Mouse (Mus musculus) embryonic facial prominence, embryonic 11.5 days (tissue): ENCODE data around the gene Lama5. TPM values are rescaled to one million over a fixed set of nuclear protein-coding genes. Genes with fewer than 3 reads are reported as not detected.

ENCODE experiments used
- ATAC-seq: fragments of 200-750 bp; cut with Nextera tagmentation; replicated peaks from 2 replicates; pipeline ENCODE4 v1.8.0; 2017; ENCODE audit warnings: low read depth; ENCODE audit not compliant: insufficient number of reproducible peaks, low FRiP score, low TSS enrichment
- DNase-seq: peaks from one replicate; pipeline ENCODE4 v3.0.0-alpha.2; 2015; ENCODE audit warnings: low spot score
- H3K27ac ChIP-seq: fragments of 300-500 bp; sonication (generic); replicated peaks from 2 replicates; pipeline ENCODE4 v1.5.1; 2014; ENCODE audit warnings: mild to moderate bottlenecking, low read depth, low read length, control low read depth
- H3K27me3 ChIP-seq: fragments of 300-500 bp; sonication (generic); 2 replicates; pipeline ENCODE4 v1.6.1; 2014; ENCODE audit warnings: mild to moderate bottlenecking, low read length, moderate library complexity, mixed read lengths; ENCODE audit not compliant: control insufficient read depth, insufficient read depth
- H3K36me3 ChIP-seq: fragments of 300-500 bp; sonication (generic); replicated peaks from 2 replicates; pipeline ENCODE4 v1.6.1; 2014; ENCODE audit warnings: low read depth, mild to moderate bottlenecking, low read length, moderate library complexity, mixed read lengths; ENCODE audit not compliant: control insufficient read depth, insufficient read depth
- H3K4me1 ChIP-seq: fragments of 300-500 bp; sonication (generic); 2 replicates; pipeline ENCODE4 v1.6.1; 2014; ENCODE audit warnings: low read length, mixed read lengths; ENCODE audit not compliant: control insufficient read depth, insufficient read depth
- H3K4me2 ChIP-seq: fragments of 300-500 bp; sonication (generic); 2 replicates; pipeline ENCODE4 v1.6.1; 2014; ENCODE audit warnings: low read depth, mild to moderate bottlenecking, control low read depth, low read length, moderate library complexity
- H3K4me3 ChIP-seq: fragments of 300-500 bp; sonication (generic); 2 replicates; pipeline ENCODE4 v1.5.1; 2014; ENCODE audit warnings: low read depth, low read length, control low read depth
- H3K9ac ChIP-seq: fragments of 300-500 bp; sonication (generic); replicated peaks from 2 replicates; pipeline ENCODE4 v1.6.1; 2014; ENCODE audit warnings: mild to moderate bottlenecking, control low read depth, low read length
- H3K9me3 ChIP-seq: fragments of 300-500 bp; sonication (generic); replicated peaks from 2 replicates; pipeline ENCODE4 v1.6.1; 2016; ENCODE audit warnings: mild to moderate bottlenecking, low read length, inconsistent platforms, mixed read lengths; ENCODE audit not compliant: control insufficient read depth
- WGBS: fragments of 180-500 bp; shearing (Covaris S2); extraction: QIAGEN DNeasy Blood & Tissue Kit; methylation state at CpG from one replicate; pipeline ENCODE4 v1.1.7; 2014; 5-methylcytosine and 5-hydroxymethylcytosine counted together
- polyA plus RNA-seq: library from polyadenylated mRNA; unstranded; fragments of >200 nt; fragmentation: Nextera tagmentation; extraction: Ambion mirVana; gene quantifications from 2 replicates; pipeline ENCODE4 v1.2.1, GENCODE M21; 2014

The Lama5 gene
- polyA plus RNA-seq, 1 experiment from 2014 or later, result 11.5 TPM

DNA sequence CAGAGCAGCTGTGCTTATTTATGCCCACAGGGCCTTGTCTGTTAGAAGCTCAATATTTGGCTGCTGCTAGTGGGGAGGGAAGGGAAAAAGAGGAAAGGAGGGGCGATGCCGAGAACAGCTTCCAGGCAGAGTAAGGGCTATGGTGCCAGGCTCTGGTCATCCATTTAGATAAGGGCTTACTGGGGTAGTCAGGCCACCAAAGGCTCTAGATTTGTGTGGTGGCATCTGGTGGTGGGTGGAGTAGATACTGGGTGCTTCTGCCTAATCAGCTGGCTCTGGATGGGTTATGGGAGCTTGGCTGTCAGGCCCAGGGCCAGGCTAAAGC is 19.7 kb downstream of the Lama5 start:
- H3K4me3 ChIP-seq, result no peak overlapping the region
- H3K4me2 ChIP-seq, result no peak overlapping the region
- no peaks in the 10 kb centered on the region for H3K9me3 ChIP-seq
- no peaks in the 10 kb centered on the region for H3K27me3 ChIP-seq
- H3K27ac ChIP-seq, result no peak overlapping the region
- ATAC-seq (no peak), DNase-seq (no peak)
- H3K36me3 ChIP-seq, result no peaks in the 10 kb centered on the region
- no peaks in the 10 kb centered on the region for H3K4me1 ChIP-seq
- 81% methylated on average over 2 of the region's 2 CpGs for WGBS
- H3K9ac ChIP-seq, result no peak overlapping the region

- H3K27ac ChIP-seq, result no peak overlapping the region
- no peaks in the 10 kb centered on the region for H3K9me3 ChIP-seq
- H3K4me1 ChIP-seq, result no peaks in the 10 kb centered on the region
- H3K4me2 ChIP-seq, result no peak overlapping the region
- ATAC-seq, result 0 out of 2 replicates have a peak, but pooled peaks have one; percentile 37
- no peak for DNase-seq
- no peak overlapping the region for H3K4me3 ChIP-seq
- 90% methylated on average over 12 of the region's 12 CpGs for WGBS
- no peak overlapping the region for H3K9ac ChIP-seq
- H3K36me3 ChIP-seq, result no peaks in the 10 kb centered on the region
- H3K27me3 ChIP-seq, result no peaks in the 10 kb centered on the region
These were observed 20.3 kb downstream of the Lama5 start for GRCm38 (mm10) chr2:180205083-180205955.

DNA sequence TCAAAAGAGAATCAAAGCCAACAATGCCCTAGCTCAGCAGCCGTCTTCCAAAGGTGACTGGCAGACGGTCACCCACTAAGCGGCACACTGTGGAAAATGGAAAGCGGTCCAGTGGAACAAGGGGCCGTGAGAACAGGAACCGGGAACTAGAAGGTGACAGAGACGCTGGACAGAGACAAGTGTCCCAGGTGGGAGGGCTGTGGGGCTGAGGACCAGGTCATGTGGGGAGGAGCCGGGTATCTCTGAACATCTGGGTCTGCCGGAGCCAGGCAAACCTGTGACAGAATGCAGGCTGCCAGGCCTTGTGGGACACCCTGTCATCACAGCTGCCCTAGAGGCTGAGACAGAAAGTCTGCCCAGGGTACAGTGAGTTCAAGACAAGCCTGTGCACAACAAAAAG is 21.2 kb downstream of the Lama5 start:
- Histone ChIP-seq H3K4me3 (no peak overlapping the region), H3K9me3 (no peaks in the 10 kb centered on the region), H3K27ac (no peak overlapping the region), H3K9ac (no peak overlapping the region), H3K4me1 (no peaks in the 10 kb centered on the region), H3K4me2 (no peak overlapping the region), H3K27me3 (no peaks in the 10 kb centered on the region), H3K36me3 (no peaks in the 10 kb centered on the region)
- WGBS, result 92% methylated on average over 9 of the region's 9 CpGs
- DNase-seq (no peak), ATAC-seq (no peak)

GRCm38 (mm10) chr2:180202805-180203204 is 22.9 kb downstream of the Lama5 start:
- DNase-seq (no peak), ATAC-seq (no peak)
- H3K9me3 ChIP-seq, result no peaks in the 10 kb centered on the region
- WGBS, result 76% methylated on average over 10 of the region's 10 CpGs
- no peaks in the 10 kb centered on the region for H3K27me3 ChIP-seq
- H3K9ac ChIP-seq, result no peak overlapping the region
- no peak overlapping the region for H3K4me3 ChIP-seq
- no peak overlapping the region for H3K4me2 ChIP-seq
- no peak overlapping the region for H3K27ac ChIP-seq
- no peaks in the 10 kb centered on the region for H3K4me1 ChIP-seq
- no peaks in the 10 kb centered on the region for H3K36me3 ChIP-seq

DNA sequence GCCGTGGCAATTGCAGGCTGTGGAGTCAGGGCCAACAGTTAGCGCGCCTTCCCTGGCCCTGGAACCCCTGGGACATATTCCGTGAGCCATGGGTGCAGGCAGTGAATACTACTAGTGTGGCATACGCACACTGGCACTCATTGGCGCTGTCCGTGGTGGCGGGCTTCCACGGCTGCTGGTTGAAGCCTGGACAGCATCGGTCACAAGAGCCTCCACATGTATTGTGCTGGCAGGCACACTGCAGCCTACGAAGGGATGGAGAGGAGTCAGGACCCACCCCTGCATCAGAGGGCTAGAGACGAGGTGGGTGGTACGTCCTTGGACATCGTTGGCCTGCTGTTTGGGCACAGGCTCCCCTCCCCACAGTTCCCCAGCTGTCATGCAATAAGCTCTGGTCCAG is 23.4 kb downstream of the Lama5 start:
- no peak for ATAC-seq
- no peaks in the 10 kb centered on the region for H3K9me3 ChIP-seq
- WGBS, result 92% methylated on average over 14 of the region's 14 CpGs
- no peak overlapping the region for H3K4me2 ChIP-seq
- DNase-seq, result no peak
- H3K4me1 ChIP-seq, result no peaks in the 10 kb centered on the region
- H3K9ac ChIP-seq, result no peak overlapping the region
- no peak overlapping the region for H3K27ac ChIP-seq
- no peaks in the 10 kb centered on the region for H3K27me3 ChIP-seq
- no peaks in the 10 kb centered on the region for H3K36me3 ChIP-seq
- no peak overlapping the region for H3K4me3 ChIP-seq

DNA sequence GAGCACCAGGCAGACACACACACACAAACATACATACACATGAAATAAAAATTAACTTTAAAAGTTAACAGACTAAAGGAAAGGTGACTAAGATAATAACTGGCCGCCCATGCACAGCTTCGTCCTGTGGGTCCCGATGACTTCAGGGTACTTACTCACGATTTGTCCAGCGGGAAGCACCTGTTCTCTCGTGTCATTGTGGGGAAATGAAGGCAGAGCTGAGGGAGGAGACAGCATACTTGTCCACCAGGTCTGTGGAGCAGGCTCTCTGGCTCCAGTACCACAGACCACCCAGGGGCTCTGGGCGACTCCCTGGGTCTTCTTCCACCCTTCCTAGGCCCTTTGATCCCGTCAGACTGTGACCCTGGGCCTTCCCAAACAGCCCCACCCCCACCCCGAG is 24.4 kb downstream of the Lama5 start:
- Histone ChIP-seq H3K36me3 (no peaks in the 10 kb centered on the region), H3K4me3 (no peak overlapping the region), H3K9ac (no peak overlapping the region), H3K4me2 (no peak overlapping the region), H3K27me3 (no peaks in the 10 kb centered on the region), H3K9me3 (no peaks in the 10 kb centered on the region), H3K4me1 (no peaks in the 10 kb centered on the region; the same call in 1 of the 2 replicates), H3K27ac (no peak overlapping the region)
- WGBS, result 74% methylated on average over 9 of the region's 9 CpGs
- ATAC-seq (no peak), DNase-seq (no peak)

GRCm38 (mm10) chr2:180200681-180201080 is 25.0 kb downstream of the Lama5 start:
- 70% methylated on average over 11 of the region's 11 CpGs for WGBS
- no peaks in the 10 kb centered on the region for H3K36me3 ChIP-seq
- H3K27ac ChIP-seq, result no peak overlapping the region
- H3K4me2 ChIP-seq, result no peak overlapping the region
- ATAC-seq, result no peak
- no peak overlapping the region for H3K4me3 ChIP-seq
- H3K9ac ChIP-seq, result no peak overlapping the region
- no peaks in the 10 kb centered on the region for H3K27me3 ChIP-seq
- no peak for DNase-seq
- H3K9me3 ChIP-seq, result no peaks in the 10 kb centered on the region
- H3K4me1 ChIP-seq, result no peaks in the 10 kb centered on the region; the same call in 1 of the 2 replicates

GRCm38 (mm10) chr2:180198782-180199181 is 26.9 kb downstream of the Lama5 start:
- Histone ChIP-seq H3K27me3 (no peaks in the 10 kb centered on the region), H3K9me3 (no peaks in the 10 kb centered on the region), H3K4me2 (no peak overlapping the region), H3K27ac (no peak overlapping the region), H3K4me3 (no peak overlapping the region), H3K4me1 (no peaks in the 10 kb centered on the region; the same call in 1 of the 2 replicates), H3K36me3 (no peaks in the 10 kb centered on the region), H3K9ac (no peak overlapping the region)
- WGBS, result 93% methylated on average over 10 of the region's 10 CpGs
- DNase-seq, result no peak
- ATAC-seq, result no peak
